Mouse (Mus musculus): Measurements from ENCODE around the gene Nop14.
"Not testable (repeated sequence)": the region's sequence is repeated elsewhere in the genome, so short reads cannot be mapped to it uniquely, and the experiment has no call there.

The Nop14 gene

DNA sequence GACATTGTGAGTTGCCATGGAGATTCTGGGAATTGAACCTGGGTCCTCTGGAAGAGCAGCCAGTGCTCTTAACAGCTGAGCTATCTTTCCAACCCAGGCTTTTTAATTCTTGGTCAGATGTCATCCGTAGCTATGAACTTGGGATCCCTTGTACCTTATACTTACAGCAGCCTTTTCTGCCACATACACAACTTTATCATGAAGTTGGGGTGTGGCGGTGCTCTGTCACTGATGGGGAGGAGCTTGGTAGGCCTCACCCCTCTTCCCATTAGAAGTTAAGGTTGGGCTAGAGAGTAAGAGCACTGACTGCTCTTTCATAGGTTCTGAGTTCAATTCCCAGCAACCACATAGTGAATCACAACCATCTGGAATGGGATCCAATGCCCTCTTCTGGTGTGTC, 27.0 kb downstream of the Nop14 start:
- DNase-seq (ENCODE audit: extremely low read depth, low read depth, low spot score): no peak

DNA sequence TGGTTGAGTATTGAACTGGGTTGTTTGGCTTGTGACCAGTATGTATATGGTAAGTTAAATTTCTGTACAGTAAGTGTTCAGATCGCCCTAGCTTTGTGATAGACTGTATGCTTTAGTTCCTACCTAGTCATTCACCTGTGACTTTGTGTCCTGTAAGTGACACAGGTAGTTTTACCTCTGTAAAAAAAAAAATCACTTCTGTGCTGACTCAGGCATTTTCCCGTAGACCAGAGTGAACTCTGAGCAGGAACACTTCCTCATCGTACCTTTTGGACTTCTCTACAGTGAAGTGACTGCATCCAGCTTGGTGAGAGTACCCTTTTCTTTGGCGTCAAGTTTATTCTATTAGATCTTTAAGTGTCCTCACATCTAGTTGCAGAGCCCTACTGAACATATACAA, 50.0 kb downstream of the Nop14 start:
- DNase-seq (ENCODE audit: extremely low read depth, low read depth, low spot score): no peak

DNA sequence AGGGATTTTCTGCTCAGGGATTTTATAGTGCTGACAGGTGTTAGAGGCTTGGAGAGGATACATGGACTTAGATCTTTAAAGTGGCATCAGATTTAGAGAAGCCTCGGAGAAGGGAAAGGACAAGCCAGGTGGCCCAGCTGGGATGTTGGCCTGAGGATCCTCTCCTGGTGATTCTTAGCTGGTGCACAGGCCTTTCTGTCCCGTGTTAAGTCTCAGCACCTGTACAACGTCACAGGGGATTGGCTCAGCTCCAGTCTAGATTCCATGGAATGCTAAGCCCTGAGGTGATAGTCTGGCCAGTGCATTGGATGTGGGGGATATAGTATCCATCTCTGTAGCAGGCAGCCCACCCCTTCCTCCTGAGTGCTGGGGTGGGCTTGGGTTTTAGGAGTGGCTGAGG, 51.7 kb downstream of the Nop14 start:
- no peak for DNase-seq (ENCODE audit: extremely low read depth, low read depth, low spot score)

DNA sequence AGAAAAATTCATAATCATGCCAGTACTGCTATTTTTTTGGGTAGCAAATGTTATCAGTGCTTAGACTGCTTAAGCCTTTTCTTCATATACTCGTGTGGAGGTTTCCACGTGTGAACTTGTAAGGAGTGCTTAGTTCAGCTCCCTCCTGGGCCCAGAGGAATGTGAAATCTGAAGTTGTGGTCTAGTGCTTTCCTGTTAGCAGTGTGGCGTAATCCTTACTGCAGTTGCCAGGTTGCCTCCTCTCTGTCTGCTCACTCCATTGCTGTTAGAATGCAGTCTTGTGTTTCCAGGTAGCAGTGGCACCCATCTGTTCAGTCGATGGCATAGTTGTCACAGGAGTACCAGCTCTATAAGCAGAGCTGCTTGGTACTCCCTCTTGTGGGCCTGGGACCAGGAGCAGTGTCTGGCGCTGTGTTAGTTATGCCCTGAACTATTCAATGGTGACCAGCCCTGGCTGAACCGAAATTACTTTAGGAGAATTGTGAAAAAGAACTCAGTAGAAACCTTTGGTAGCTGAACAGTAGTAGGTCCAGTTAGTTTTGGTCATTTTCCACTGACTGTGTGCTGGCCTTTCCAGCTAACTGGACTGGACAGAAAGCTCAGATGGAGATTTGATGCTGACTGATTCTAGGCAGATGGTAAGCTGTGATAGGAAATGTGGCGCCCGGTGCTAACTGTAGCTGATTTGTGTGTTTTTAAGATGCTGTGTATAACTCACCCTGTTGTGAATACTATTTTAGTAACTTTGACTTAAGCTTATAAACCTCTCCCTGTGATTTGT, 52.7 kb downstream of the Nop14 start:
- DNase-seq (ENCODE audit: extremely low read depth, low read depth, low spot score): no peak

DNA sequence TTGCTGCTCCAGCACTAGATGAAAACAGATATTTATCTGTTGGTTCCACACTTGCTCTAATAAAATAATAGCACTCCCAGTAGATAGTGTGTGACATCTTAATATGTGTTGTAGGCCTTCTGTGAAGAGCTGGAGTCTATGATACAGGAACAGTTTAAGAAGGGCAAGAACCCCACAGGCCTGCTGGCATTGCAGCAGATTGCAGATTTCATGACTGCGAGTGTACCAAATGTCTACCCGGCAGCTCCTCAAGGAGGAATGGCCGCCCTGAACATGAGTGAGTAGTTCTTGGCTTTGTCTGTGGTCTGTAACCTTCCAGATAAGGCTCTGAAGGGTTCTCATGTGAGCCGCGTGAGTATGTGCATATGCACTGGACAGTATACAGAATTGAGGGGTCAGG, 55.4 kb downstream of the Nop14 start:
- no peak for DNase-seq (ENCODE audit: extremely low read depth, low read depth, low spot score)

DNA sequence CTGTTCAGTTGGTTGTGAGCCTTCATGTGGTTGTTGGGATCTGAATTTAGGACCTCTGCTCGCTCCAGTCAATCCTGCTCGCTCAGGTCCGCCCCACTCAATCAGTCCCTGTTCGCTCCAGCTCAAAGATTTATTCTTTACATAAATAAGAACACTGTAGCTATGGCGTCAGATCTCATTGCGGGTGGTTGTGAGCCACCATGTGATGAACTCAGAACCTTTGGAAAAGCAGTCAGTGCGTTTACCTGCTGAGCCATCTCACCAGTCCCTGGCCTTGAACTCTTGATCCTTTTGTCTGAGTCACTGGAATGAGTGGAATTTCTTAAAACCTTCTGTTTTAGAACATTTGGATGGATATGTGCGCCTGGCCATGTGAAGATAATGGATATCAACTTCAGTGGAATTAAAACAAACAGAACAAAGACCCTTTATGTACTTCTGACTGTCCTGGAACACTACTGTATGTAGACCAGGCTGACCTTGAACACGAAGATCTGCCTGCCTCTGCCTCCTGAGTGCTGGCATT, 66.7 kb downstream of the Nop14 start:
- no peak for DNase-seq (ENCODE audit: extremely low read depth, low read depth, low spot score)

DNA sequence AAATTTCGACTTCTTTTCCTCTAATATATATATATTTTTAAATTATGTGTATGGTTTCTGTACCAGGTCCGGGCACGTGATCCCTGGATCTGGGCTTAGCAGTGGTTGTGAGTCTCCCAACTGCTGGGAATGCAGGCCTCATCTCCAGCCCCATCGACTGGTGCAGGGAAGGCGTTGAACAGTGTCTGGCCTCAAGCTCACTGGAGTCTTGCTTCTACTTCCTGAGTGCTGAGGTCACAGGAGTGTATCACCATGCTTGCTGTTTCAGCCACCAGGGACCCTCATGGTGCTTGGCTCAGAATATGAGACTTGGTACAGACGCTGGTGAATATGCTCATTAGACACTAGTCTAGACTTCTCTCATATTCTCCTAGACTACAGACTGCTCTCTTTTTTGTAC, 67.3 kb downstream of the Nop14 start:
- no peak for DNase-seq (ENCODE audit: extremely low read depth, low read depth, low spot score)

DNA sequence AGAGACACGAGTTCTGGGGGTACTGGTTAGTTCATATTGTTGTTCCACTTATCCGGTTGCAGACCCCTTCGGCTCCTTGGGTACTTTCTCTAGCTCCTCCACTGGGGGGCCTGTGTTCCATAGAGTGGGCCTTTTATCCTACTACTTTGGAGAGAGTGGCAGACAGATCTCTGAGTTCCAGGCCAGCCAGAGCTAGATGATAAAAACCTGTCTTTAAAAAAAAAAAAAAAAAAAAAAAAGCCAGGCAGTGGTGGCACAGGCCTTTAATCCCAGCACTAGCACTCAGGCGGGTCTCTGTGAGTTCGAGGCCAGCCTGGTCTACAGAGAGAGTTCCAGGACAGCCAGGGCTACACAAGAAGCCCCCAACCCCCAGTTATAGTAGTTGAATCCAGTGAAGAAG, 67.7 kb downstream of the Nop14 start:
- not testable (repeated sequence) for DNase-seq (ENCODE audit: extremely low read depth, low read depth, low spot score)

DNA sequence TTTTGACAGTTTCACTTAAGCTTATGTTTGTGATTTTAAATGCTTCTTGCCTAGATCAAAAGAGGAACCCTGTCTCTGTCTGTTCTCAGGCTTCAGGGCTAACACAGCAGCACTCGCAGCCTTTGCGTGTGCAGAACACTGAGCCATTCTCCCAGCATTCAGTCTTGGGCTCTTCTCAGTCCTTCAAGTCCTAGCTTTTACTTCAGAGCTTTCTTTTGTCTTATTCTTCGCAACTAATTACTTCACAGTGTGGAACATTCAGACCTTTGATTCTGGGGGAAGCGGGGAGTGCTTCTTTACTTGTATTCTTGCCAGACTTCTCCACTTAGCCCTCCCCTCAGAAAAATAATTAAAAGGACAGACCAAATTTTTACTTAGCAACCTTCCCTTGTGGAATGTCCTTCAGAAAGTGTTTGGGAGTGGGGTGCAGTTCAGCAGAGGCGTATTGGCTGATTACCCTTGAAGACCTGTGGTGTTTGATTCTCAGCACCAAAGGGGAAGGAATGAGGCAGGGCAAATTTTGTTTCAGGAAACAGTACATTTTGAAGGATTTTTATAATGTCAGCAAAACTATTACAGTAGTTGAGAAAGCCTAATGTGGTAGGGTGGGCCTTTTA, 68.5 kb downstream of the Nop14 start:
- DNase-seq (ENCODE audit: extremely low read depth, low read depth, low spot score): no peak

DNA sequence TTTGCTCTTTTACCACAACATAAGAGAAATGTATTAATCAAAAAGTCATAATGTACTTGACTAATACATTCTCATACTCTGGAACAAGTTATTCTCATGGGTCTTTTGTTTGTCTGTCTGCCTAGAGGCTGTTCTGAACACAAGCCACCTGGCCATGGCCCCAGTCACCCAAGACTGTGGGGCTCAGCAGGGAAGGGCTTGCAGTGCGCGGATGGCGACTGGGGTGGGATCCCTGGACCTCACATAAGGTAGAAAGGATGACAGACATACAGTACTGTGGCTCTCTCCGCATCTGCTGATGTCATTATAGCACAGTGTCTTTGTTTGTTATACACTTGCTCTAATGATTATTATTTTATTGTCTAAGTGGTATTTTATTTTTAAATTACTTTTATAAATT, 69.2 kb downstream of the Nop14 start:
- DNase-seq (ENCODE audit: extremely low read depth, low read depth, low spot score): no peak

DNA sequence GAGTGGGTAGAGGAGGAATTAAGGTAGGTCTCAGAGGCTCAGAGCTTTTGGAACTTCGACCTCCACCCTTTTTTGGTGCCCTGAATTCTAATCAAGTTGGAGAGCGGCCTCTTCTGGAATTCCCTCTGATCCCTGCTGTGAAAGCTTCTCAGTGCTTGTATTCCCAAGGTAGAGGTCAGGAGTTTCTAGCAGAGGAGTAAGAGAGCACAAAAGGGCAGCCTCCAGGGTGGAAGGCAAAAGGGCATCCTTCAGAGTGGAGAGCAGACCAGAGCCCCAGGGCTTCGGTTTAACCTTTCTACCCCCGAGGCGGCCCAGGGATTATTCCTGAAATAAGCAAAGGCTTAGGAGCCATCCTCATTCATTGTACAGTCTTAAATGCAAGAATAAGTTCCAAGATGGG, 69.9 kb downstream of the Nop14 start:
- DNase-seq (ENCODE audit: extremely low read depth, low read depth, low spot score): no peak

Data from fat pad, adult 2 months (tissue).